Mouse (Mus musculus) hematopoietic multipotent progenitor cell, adult 10-12 weeks (in vitro differentiated cells): ENCODE results near the gene Aph1b. TPM values are rescaled to one million over a fixed set of nuclear protein-coding genes. Genes with fewer than 3 reads are reported as not detected.

Experiments used
- polyA plus RNA-seq: library from polyadenylated mRNA; stranded (reverse); fragments of >175 nt; gene quantifications from 2 replicates; pipeline ENCODE4 v1.2.3, GENCODE M21; 2012; ENCODE audit warnings: low replicate concordance

Gene Aph1b
- 0.90 and 1.1 TPM in 2 replicates for polyA plus RNA-seq

GRCm38 (mm10) chr9:66795464-66796324 lies at the start of gene Aph1b:
TSS of gene Aph1b (minus strand) at chr9:66795490.

GRCm38 (mm10) chr9:66834318-66835096 lies 39.2 kb upstream of the Aph1b start, which contains the start of gene Aph1c:
TSS of gene Aph1c (minus strand) at chr9:66834726.

GRCm38 (mm10) chr9:66796739-66797138 lies 1.4 kb upstream of the Aph1b start, which contains the start of gene Gm10647:
TSS of gene Gm10647 (plus strand) at chr9:66797039.

Other genes starting within 250 kb of the Aph1b start
- 21.0 and 61.9 TPM in 2 replicates for gene Usp3, start 202.3 kb downstream of the Aph1b start, polyA plus RNA-seq
- 0.53 and 1.4 TPM in 2 replicates for gene Car12, start 81.8 kb downstream of the Aph1b start, polyA plus RNA-seq
- gene Gm10647, start 1.5 kb upstream of the Aph1b start, polyA plus RNA-seq, result not detected in 2 replicates
- gene Aph1c, start 39.2 kb upstream of the Aph1b start, polyA plus RNA-seq, result 0.25 and 0.51 TPM in 2 replicates
- gene Rab8b, start 124.2 kb upstream of the Aph1b start, polyA plus RNA-seq, result 2.8 and 7.8 TPM in 2 replicates
- gene Rps27l, start 150.6 kb upstream of the Aph1b start, polyA plus RNA-seq, result 5.9 and 54.4 TPM in 2 replicates
- 11.9 and 27.6 TPM in 2 replicates for gene Lactb, start 180.0 kb upstream of the Aph1b start, polyA plus RNA-seq